Mouse (Mus musculus) mesoderm, embryonic 11.5 days (tissue): ENCODE measurements around the gene Panx1.

Experiments used
- DNase-seq: peaks from one replicate; pipeline ENCODE4 v3.0.0-alpha.2; 2012; ENCODE audit warnings: low read depth, low spot score

Panx1 gene

GRCm38 (mm10) chr9:15045084-15045669 is at the start of gene Panx1:
Panx1 (minus strand) TSS chr9:15045478.
- peak; percentile 91 for DNase-seq

GRCm38 (mm10) chr9:15068686-15069295 is 23.5 kb upstream of the Panx1 start:
- no peak for DNase-seq

GRCm38 (mm10) chr9:15067995-15068685 is 22.9 kb upstream of the Panx1 start:
- no peak for DNase-seq

- DNase-seq: no peak
Observed at GRCm38 (mm10) chr9:15064176-15064575, 18.9 kb upstream of the Panx1 start.

GRCm38 (mm10) chr9:15060847-15061246 is 15.6 kb upstream of the Panx1 start:
- DNase-seq: no peak

DNA sequence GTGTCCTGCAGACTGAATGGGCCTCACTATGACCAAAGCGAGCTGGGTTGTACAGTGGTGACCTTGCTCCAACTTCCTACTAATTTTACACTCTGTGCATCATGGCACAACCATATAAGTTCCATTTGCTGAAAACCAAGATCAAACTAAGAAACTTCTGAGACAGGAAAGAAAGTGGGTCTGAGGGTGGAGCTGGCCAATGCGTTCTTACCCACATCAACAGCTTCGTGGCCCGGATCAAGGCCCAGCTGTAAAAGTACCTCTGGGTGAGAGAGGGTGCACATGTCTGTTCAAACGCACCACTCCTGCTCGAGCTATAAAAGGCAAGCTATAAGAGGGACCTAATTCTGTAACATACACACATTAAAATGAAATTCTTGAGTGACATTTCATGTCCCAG is 14.7 kb upstream of the Panx1 start:
- no peak for DNase-seq

- no peak for DNase-seq
Observed at GRCm38 (mm10) chr9:15045740-15046139, 462 bp upstream of the Panx1 start.

GRCm38 (mm10) chr9:15044391-15045083 is 741 bp downstream of the Panx1 start:
- peak; percentile 45 for DNase-seq

DNA sequence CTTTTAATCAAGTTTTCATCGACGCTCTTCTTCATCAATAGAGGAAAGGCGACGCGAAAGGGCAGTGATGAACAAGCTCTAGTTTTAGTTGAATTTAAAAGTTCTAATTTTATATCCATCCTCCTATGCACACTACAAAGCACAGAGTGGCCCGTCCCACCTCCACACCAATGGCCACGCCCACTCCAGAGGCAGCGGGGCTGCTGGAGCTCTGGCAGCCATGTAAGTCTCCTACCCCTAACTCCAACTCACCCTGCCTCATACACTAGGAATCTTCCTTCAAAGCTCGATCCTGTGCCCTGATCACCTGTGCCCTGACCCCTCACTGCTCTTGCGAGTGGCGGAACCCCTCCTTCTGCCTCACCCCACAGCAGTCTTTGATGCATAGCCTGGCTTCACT is 3.7 kb downstream of the Panx1 start:
- no peak for DNase-seq

GRCm38 (mm10) chr9:15039848-15040247 is 5.4 kb downstream of the Panx1 start:
- DNase-seq: no peak

GRCm38 (mm10) chr9:15037704-15038103 is 7.6 kb downstream of the Panx1 start:
- no peak for DNase-seq

DNA sequence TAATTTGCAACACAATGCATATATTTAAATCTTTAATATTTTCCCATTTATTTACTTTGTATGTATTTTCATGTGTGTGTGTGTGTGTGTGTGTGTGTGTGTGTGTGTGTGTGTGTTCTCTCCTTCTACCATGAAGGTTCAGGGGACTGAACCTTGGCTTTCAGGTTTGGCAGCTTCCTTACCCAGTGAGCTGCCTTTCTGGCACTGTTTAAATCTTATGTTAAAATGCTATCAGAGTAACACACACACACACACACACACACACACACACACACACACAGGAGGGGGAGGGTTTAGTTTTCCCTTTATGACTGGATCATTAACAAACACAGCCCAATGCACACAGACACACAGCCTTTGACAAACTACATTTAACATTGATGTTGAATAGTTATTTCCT is 8.0 kb downstream of the Panx1 start:
- no peak for DNase-seq

- DNase-seq: no peak
Observed at GRCm38 (mm10) chr9:15036807-15037206, 8.5 kb downstream of the Panx1 start.

- DNase-seq: no peak
Observed at GRCm38 (mm10) chr9:15036405-15036804, 8.9 kb downstream of the Panx1 start.

DNA sequence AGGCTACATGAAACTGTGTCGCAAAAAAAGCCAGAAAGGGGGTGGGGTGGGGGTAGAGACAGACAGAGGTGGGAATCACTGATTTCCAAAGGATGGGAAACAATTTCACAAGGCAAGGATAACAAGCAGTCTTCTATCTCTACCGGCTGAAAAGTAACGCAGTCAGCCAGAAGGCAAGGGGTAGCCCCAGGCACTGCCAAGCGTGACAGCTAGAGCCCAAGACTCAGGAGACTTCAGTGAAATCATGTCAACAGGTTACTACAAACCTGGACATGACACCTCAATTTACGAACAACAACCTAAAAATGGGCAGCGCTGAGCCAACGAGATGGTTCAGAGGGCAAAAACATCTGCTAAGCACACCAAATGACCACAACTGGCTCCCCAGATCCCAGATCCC is 9.3 kb downstream of the Panx1 start:
- no peak for DNase-seq

DNA sequence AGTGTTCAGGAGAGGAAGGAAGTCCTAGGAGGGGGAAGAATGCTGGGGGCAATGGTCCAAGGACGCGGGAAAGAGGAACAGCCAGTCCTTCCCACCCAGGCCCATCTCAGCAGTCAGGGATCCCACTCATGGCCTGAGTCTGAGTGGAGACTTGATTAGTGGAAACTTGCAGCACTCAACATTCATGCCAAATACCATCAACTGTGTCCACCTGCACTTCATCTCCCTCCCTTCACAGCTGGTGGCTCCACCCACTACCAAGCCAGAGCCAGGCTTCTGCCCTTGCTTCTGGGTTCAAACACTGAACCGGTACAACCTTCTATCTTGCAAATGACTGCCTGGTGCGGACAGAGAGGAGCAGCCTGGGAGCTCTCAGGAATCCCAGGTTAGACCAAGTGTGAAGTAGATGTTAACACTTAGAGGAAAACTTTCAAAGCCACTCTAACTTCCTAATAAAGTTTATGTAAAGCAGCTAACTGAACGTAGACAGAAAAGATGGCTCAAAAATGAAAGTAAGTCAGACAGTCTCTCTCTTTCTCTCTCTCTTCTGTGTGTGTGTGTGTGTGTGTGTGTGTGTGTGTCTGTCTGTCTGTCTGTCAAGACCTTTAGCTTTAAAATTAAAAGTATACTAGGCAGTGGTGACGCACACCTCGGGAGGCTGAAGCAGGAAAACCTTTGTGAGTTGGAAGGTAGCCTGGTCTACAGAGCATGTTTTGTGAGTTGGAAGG is 10.6 kb downstream of the Panx1 start:
- no peak for DNase-seq

- no peak for DNase-seq
Observed at GRCm38 (mm10) chr9:15033568-15034160, 11.6 kb downstream of the Panx1 start.

DNA sequence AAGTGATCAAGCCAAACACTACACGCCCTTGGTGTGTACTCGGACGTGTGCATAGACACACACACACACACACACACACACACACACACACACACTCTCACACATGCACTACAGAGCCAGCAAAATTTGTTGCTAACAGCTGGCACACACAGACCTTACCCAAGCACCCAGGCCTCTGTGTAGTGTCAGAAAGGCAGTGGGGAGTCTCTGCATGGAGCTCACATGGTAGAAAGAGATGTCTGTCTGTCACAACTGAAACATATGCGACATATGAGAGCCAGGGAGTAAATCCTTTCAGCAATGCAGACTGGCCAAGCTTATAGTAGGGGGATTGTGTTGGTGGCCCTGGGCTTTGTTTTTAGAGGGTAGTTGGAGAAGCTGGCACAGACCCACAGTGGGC is 12.5 kb downstream of the Panx1 start:
- DNase-seq: no peak

DNA sequence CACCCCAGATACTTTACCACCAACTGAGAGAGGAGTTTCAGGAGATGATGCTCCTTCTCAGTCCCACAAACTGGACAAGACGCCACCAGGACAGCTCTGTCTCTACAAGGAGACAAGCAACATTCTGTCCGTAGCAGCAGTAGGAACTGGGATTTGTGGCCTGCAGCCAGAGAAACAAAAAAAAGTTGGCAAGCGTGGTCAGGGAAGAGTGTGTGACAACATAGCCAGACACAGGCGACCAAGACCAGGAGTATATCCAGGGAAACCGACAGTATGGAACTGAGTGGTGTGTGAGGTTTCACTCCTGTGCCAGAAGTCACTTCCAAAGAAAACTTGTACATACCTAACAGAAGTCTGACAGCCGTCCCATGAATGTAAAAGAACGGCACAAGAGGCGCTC is 14.5 kb downstream of the Panx1 start:
- DNase-seq: no peak

DNA sequence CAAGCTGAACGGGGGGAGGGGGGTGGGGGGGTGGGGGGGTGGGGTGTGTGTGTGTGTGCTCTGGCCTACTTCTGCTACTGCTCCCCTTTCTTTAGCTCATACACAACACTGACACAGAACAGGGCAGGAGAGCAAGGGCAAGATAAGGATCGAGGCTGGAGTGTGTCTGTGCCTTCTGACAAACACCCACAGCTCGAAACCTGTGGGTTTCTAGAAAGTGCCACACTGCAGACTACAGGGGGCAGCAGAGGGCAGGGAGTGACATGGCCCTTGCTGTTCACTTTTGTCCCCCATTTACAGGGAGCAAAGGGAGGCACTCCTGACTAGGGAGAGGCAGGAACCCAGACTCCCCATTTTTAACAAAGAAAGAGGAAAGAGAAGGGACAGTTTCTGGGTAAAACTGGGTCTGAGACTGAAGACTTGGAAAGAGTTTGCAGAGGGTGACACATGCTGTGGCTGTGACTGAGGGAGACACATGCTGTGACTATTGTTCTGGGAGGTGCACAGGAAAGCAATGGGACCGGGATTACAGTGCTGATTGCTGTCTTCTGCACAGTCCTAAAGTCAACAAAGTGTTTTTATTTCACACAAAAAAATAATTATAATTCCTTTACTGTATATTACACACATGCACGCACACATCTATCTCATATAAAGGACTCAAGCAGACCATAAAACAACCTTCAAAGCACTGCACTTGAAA is 16.1 kb downstream of the Panx1 start:
- peak; percentile 54 for DNase-seq

- no peak for DNase-seq
Observed at GRCm38 (mm10) chr9:15027725-15028124, 17.6 kb downstream of the Panx1 start.
